Mouse (Mus musculus): Measurements from ENCODE around the gene Spaca9.

Gene Spaca9

DNA sequence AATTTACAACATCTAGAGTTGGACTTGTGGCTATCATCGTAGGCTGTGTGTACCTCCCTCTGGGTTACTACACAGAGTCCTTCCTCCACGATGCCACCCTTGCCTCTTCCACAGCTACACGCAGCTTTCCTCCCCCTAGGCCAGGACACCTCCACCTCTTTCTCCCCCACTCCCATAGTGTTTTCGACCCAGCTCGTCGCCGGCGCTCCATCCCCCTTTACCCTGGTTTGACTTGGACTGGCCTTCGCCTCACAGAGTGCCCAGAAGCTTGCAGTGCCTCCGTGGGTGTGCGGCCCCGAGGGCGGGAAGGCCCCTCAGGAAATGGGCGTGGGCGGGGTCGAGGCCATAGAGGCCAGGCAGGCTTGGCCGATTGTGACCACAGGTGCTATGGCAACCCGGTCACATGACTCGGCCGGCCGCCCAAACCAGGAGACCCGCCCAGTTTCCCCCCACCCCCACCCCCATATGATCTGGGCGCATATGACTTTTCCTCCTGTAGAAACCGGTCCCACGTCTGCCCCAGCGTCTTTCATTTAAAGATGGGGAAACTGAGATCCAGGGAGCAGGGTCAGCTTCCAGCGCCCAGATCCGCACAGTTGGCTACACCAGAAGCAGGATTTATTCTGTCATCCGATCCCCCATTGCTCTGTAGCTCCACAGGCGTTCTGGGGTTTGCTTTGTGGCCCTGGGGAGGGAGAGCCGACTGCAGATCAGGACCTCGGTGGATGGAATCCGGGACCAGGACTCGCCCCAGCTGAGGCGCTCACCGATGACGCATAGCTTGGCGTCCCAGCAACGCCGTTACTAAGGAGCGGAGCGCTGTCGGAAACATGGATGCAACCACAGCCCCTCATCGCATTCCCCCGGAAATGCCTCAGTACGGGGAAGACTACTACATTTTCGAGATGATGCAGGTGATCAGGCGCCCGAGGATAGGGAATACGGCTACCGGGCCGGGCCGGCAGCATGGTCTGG lies at the start of gene Spaca9, which contains the start of gene Ak8:
Gene Spaca9, minus strand, starts transcription at position 367 of the 975 bp plus-strand sequence.
Gene Ak8, plus strand, starts transcription at position 804 of the 975 bp plus-strand sequence.
- peak; percentile 76 to 84 for DNase-seq (ENCODE audit: low spot score in 2 of 2)

DNA sequence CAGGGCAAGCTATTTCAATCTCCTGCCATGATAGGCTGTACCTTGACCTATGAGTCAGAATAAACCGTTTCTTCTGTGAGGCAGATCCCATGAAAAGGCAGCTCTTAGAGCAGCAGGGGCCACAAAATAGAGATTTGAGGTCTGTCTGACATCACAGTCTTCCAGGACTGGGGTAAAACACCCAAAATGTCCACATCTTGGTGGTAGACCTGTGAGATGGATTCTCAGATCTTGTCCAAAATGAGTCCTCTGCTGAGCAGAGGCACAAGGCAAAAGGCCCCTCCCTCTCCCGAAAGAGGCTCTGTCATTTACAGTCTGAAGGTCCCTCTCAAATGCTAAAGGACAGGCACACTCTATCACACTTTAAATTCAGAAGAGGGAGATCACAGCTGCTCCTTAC lies 48.2 kb upstream of the Spaca9 start:
- DNase-seq (ENCODE audit: low spot score in 2 of 2) = no peak

DNA sequence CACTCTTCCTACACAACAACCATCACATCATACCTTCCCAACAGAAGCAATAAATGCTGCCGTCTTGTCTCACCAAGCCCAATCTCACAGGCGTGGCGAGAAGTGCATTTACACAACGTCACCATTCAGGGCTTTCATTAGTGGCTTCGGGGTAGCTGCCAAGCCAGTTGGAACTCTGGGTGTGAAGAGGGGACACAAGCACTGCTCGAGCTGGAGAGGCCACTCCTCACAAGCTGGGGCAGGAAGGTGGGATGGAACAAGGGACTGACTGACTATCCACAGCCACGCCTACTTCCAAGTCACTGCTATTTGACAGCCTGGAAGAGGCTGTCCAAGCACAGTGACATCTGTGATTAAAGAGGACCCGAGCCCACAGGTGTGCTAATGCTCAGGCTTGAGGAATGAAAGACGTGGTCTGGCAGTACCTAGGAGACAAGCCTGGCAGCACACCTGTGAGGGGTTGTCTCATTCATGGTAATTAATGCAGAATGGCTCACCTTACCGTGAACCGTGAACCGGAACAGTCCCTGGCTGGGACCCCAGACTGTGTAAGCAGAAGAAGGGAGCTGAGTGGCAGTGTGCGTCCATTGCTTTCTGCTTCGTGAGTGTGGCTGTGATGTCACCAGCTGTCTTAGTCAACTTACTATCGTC lies 47.3 kb upstream of the Spaca9 start:
- DNase-seq (ENCODE audit: low spot score in 2 of 2) = no peak

- no peak for DNase-seq (ENCODE audit: low spot score in 2 of 2)
Observed at GRCm38 (mm10) chr2:28742701-28743100, 43.2 kb upstream of the Spaca9 start.

DNA sequence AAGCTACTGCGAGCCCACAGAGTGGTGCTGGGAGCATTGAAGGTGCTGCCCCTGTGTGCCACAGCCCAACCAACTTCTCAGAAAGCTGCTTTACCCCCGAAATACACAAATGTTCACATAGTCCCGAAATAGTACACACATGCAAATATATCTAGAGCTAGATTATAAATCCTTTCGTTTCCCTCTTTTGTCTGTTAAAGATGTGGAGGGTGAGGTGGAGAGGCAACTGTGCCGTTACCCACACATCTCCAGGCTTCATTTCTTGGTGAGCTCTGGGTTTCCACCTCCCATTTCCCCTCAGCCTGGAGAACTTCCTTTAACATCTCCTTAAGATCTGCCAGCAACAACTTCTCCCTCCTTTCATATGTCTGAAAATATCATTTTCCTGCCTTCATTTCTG lies 40.6 kb upstream of the Spaca9 start:
- no peak for DNase-seq (ENCODE audit: low spot score in 2 of 2)

GRCm38 (mm10) chr2:28737112-28737511 lies 37.6 kb upstream of the Spaca9 start:
- DNase-seq (ENCODE audit: low spot score in 2 of 2) = no peak

GRCm38 (mm10) chr2:28730676-28731075 lies 31.1 kb upstream of the Spaca9 start:
- DNase-seq (ENCODE audit: low spot score in 2 of 2) = no peak

- DNase-seq (ENCODE audit: low spot score in 2 of 2) = no peak
Observed at GRCm38 (mm10) chr2:28727786-28728404, 28.4 kb upstream of the Spaca9 start.

GRCm38 (mm10) chr2:28723912-28724311 lies 24.4 kb upstream of the Spaca9 start:
- no peak for DNase-seq (ENCODE audit: low spot score in 2 of 2)

GRCm38 (mm10) chr2:28722419-28722818 lies 22.9 kb upstream of the Spaca9 start:
- no peak for DNase-seq (ENCODE audit: low spot score in 2 of 2)

DNA sequence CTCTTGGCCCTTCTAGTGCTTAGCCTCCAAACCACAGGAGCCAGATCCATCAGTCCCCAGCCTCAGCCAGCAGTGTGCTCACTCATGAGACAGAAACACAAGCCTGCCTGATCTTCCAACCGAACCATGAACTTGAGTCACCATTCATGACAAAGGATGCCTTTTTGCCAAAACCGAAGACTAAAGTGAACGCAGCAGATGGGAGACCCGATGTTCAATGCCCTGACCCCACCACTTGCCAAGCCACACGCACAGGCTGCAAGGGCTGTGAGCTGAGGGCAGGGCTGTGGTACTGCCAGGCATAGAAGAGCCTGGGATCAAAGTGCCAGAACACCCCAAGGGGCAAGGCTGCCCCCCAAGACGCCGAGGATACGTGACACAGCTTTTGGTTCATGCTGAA lies 13.5 kb upstream of the Spaca9 start:
- DNase-seq (ENCODE audit: low spot score in 2 of 2) = no peak

DNA sequence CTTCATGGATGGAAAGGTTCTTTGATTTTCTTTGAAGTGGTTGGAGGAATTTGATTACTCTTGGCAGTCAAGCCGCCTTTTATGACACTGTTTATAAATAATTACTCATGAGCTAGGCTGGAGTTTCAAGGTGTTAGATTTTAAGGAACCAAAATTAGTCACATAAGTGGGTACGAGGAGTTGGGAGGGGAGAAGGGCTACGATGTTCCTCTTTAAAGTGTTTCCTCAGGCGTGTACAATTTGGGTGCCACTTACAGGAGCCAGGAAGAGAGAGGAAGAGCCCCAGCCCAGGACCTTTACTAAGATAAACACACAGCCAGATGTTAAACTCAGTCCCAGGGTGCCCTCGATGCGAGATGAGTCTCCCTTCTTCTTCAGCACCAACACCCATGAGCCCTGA lies 7.3 kb upstream of the Spaca9 start:
- no peak for DNase-seq (ENCODE audit: low spot score in 2 of 2)

DNA sequence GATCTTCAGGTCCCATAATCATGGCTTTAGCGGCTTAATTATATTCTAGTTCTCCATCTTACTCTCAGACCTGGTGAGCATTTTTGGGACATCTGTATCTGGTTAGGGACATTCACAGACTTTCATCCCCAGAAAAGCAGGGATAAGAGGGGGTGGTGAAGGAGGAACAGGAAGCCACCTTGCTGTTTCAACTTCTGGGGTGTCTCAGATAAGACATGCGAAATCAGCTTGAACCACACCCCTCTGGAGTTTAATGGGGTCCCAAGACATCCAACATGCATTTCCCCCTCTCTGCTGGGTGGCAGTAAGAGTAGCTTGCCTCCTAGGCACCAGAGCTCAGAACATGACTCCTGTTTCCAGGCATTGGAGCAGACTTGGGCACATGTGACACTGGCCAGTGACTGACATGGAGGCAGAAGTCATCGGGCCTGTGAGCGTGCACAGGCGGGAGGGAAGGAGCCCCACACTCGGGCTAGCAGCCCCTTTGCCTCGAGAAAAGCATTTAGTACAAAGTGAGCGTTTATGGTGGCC lies 6.6 kb upstream of the Spaca9 start:
- no peak for DNase-seq (ENCODE audit: low spot score in 2 of 2)

GRCm38 (mm10) chr2:28701646-28702262 lies 2.2 kb upstream of the Spaca9 start:
- DNase-seq (ENCODE audit: low spot score in 2 of 2) = no peak

DNA sequence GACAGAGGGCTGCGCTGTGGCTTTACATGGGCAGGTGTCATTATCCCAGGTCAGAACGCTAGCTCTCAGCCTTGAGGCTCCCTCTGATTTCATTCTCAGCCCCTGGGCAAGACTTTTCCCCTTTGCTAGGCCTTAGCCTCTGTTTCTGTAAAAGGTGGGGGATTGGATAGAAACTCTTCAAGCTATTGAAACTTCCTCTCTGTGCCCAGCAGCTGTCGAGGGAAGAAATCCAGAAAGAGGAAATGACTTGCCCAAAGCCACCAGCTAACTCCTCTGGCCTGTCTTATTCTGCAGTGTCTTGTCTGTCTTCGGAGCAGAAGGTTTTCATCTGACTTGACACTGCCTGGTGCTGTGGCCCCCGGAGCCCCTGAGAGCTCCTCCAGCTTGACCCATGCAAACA lies 961 bp downstream of the Spaca9 start:
- peak; percentile 12 to 16 for DNase-seq (ENCODE audit: low spot score in 2 of 2)

DNA sequence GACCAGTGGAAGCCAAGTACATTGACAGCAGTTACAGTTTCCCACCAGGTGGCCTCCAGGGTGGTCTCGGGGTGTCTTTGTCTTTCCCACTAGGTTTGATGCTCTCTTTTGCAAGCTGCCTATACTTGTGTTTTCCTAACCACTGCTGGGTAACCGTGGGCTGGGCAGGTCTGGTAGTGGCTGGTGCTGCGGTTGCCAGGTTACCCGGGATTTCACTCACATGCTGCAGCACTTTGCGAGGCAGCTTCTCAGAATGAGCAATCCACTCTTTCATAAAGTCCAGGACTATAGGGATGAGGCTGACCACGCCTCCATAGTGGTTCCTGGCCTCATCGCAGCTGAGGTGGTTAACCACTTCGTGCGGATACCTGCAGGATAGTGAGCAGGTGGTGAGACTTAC lies 6.8 kb downstream of the Spaca9 start:
- no peak for DNase-seq (ENCODE audit: low spot score in 2 of 2)

DNA sequence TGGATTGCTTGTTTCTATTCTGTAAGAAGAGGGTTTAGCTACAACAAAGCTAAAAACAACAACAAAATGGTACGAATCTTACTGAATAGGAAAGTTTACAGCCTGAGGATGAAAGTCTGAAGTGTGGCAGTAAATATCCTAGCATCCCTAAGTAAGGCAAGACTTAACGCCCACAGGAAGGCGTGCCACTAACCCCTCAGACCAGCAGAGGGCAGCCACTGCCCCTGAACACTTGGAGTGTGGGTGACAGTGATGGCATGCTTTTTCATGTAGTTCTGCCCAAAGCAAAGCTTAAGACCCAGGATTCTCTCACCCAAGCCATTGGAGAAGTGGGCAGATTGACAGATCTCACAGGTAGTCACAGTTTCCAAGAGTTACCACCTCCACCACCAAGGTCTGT lies 11.1 kb downstream of the Spaca9 start:
- DNase-seq (ENCODE audit: low spot score in 2 of 2) = peak; percentile 23 to 28

- DNase-seq (ENCODE audit: low spot score in 2 of 2) = no peak
Observed at GRCm38 (mm10) chr2:28685895-28686294, 13.6 kb downstream of the Spaca9 start.

- DNase-seq (ENCODE audit: low spot score in 2 of 2) = no peak
Observed at GRCm38 (mm10) chr2:28681718-28682117, 17.8 kb downstream of the Spaca9 start.

- DNase-seq (ENCODE audit: low spot score in 2 of 2) = peak; percentile 17 to 33
Observed at GRCm38 (mm10) chr2:28680710-28681109, 18.8 kb downstream of the Spaca9 start.

DNA sequence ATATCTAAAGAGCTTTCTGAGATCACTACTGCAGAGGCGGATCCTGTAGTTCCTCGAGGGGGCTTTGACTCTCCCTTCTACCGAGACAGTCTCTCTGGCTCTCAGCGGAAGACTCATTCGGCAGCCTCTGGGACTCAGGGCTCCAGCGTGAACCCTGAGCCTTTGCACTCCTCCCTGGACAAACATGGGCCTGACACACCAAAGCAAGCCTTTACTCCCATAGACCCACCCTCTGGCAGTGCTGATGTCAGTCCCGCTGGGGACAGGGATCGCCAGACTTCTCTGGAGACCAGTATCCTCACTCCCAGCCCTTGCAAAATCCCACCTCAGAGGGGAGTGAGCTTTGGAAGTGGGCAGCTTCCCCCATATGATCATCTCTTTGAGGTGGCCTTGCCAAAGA lies 23.5 kb downstream of the Spaca9 start:
- no peak for DNase-seq (ENCODE audit: low spot score in 2 of 2)

GRCm38 (mm10) chr2:28671438-28671837 lies 28.1 kb downstream of the Spaca9 start:
- no peak for DNase-seq (ENCODE audit: low spot score in 2 of 2)

All from natural killer cell, adult 2 months (primary cell).